Comparison of ENCODE assay signal across 7 mouse cellular contexts in genomic region chr2:64853918-64854317, GRCm38 (mm10).
DNase-seq lines count a peak whose midpoint lies in the region; ATAC-seq lines count a peak whose summit lies in the region.

No protein-coding gene starts in this region.

- DNase-seq in CD4-positive, CD25-positive, alpha-beta regulatory T cell, adult 2 months (ENCODE audit: low read depth, low spot score), result peak; percentile 54
- DNase-seq in WW6 (ENCODE audit: low read depth, low spot score), result peak; percentile 28
- peak; percentile 82 for DNase-seq in gastrocnemius, postnatal 10 days
- peak; percentile 90 for DNase-seq in layer of hippocampus, adult 11-12 months (ENCODE audit: low spot score)
- DNase-seq in lung, postnatal 10 days, result peak; percentile 76
- peak; percentile 86 to 92 for DNase-seq in right cerebral cortex, postnatal 10 days (ENCODE audit: low spot score in 2 of 2)

- 0 out of 2 replicates have a peak, but pooled peaks have one; percentile 62 for ATAC-seq in common myeloid progenitor, adult 5-6 weeks (replicated peaks; ENCODE audit: low read depth, poor library complexity, severe bottlenecking)

Comparison
In these comparisons a context has a peak if more than half of its experiments do, and no peak if none do; other contexts are left out.
1. Peak in every context shown above with its lines: DNase-seq and ATAC-seq.
2. DNase-seq: peak in every context shown above with its lines; median percentile 90 in layer of hippocampus, adult 11-12 months; 89 in right cerebral cortex, postnatal 10 days; 82 in gastrocnemius, postnatal 10 days; 76 in lung, postnatal 10 days; 54 in CD4-positive, CD25-positive, alpha-beta regulatory T cell, adult 2 months; 28 in WW6.